Mouse (Mus musculus): ENCODE measurements around the gene Hdac7. TPM values are rescaled to one million over a fixed set of nuclear protein-coding genes. Genes with fewer than 3 reads are reported as not detected.

The Hdac7 gene
- polyA plus RNA-seq, 2 experiments = 4.7 to 8.6 TPM

GRCm38 (mm10) chr15:97824042-97824441, 20.3 kb downstream of the Hdac7 start:
- Histone ChIP-seq H3K9me3 (ENCODE audit: control insufficient read depth, low read length) (no peaks in the 10 kb centered on the region), H3K4me1 (replicated peaks; ENCODE audit: control insufficient read depth in 2 of 2, insufficient read depth in 2 of 2, low read length in 1 of 2) (peaks cover 13 to 45% of the 10 kb centered on the region in 2 experiments), H3K27me3 (ENCODE audit: control insufficient read depth, insufficient read depth, low read length) (no peaks in the 10 kb centered on the region), H3K27ac (no peak overlapping the region), H3K4me3 (ENCODE audit: insufficient read depth in 1 of 2, low read depth in 2 of 2, low read length in 2 of 2) (no peak overlapping the region), H3K36me3 (replicated peaks; ENCODE audit: control insufficient read depth, insufficient read depth, low read depth) (no peaks in the 10 kb centered on the region), H3K9ac (replicated peaks) (no peak overlapping the region), H3K4me2 (ENCODE audit: low read depth) (no peak overlapping the region)
- ATAC-seq (ENCODE audit: insufficient read depth) = no peak
- WGBS (ENCODE audit: insufficient replicate concordance) = 73% methylated on average over 6 of the region's 6 CpGs
- DNase-seq (ENCODE audit: low read depth in 3 of 3, low spot score in 3 of 3) = no peak
- TF ChIP-seq EP300 (IDR thresholded peaks at IDR 0.05; ENCODE audit: low read depth) (no peak), CTCF (IDR thresholded peaks at IDR 0.05; ENCODE audit: low read depth) (no peak)

- H3K9ac ChIP-seq (replicated peaks) = no peak overlapping the region
- DNase-seq (ENCODE audit: low read depth in 3 of 3, low spot score in 3 of 3) (no peak), ATAC-seq (ENCODE audit: insufficient read depth) (no peak)
- no peaks in the 10 kb centered on the region for H3K36me3 ChIP-seq (replicated peaks; ENCODE audit: control insufficient read depth, insufficient read depth, low read depth)
- no peak for TF ChIP-seq CTCF (IDR thresholded peaks at IDR 0.05; ENCODE audit: low read depth)
- TF ChIP-seq EP300 (IDR thresholded peaks at IDR 0.05; ENCODE audit: low read depth) = no peak
- no peaks in the 10 kb centered on the region for H3K9me3 ChIP-seq (ENCODE audit: control insufficient read depth, low read length)
- no peak overlapping the region for H3K4me3 ChIP-seq (ENCODE audit: insufficient read depth in 1 of 2, low read depth in 2 of 2, low read length in 2 of 2)
- no peaks in the 10 kb centered on the region for H3K27me3 ChIP-seq (ENCODE audit: control insufficient read depth, insufficient read depth, low read length)
- no peak overlapping the region for H3K4me2 ChIP-seq (ENCODE audit: low read depth)
- no peak overlapping the region for H3K27ac ChIP-seq
- H3K4me1 ChIP-seq (replicated peaks; ENCODE audit: control insufficient read depth in 2 of 2, insufficient read depth in 2 of 2, low read length in 1 of 2) = peaks cover 13 to 44% of the 10 kb centered on the region in 2 experiments
- WGBS (ENCODE audit: insufficient replicate concordance) = 74% methylated on average over 12 of the region's 12 CpGs
These were observed 20.8 kb downstream of the Hdac7 start for GRCm38 (mm10) chr15:97823479-97823878.

- H3K9me3 ChIP-seq (ENCODE audit: control insufficient read depth, low read length) = no peaks in the 10 kb centered on the region
- DNase-seq (ENCODE audit: low read depth in 3 of 3, low spot score in 3 of 3) (no peak), ATAC-seq (ENCODE audit: insufficient read depth) (no peak)
- H3K9ac ChIP-seq (replicated peaks) = no peak overlapping the region
- TF ChIP-seq CTCF (IDR thresholded peaks at IDR 0.05; ENCODE audit: low read depth) (no peak), EP300 (IDR thresholded peaks at IDR 0.05; ENCODE audit: low read depth) (no peak)
- no peak overlapping the region for H3K4me2 ChIP-seq (ENCODE audit: low read depth)
- H3K27ac ChIP-seq = no peak overlapping the region
- peaks cover 13 to 44% of the 10 kb centered on the region in 2 experiments for H3K4me1 ChIP-seq (replicated peaks; ENCODE audit: control insufficient read depth in 2 of 2, insufficient read depth in 2 of 2, low read length in 1 of 2)
- no peak overlapping the region for H3K4me3 ChIP-seq (ENCODE audit: insufficient read depth in 1 of 2, low read depth in 2 of 2, low read length in 2 of 2)
- WGBS (ENCODE audit: insufficient replicate concordance) = 40% methylated on average over 12 of the region's 12 CpGs
- H3K27me3 ChIP-seq (ENCODE audit: control insufficient read depth, insufficient read depth, low read length) = no peaks in the 10 kb centered on the region
- no peaks in the 10 kb centered on the region for H3K36me3 ChIP-seq (replicated peaks; ENCODE audit: control insufficient read depth, insufficient read depth, low read depth)
These were observed 21.6 kb downstream of the Hdac7 start for GRCm38 (mm10) chr15:97822545-97823228.

- H3K36me3 ChIP-seq (replicated peaks; ENCODE audit: control insufficient read depth, insufficient read depth, low read depth) = no peaks in the 10 kb centered on the region
- peaks cover 13 to 41% of the 10 kb centered on the region in 2 experiments for H3K4me1 ChIP-seq (replicated peaks; ENCODE audit: control insufficient read depth in 2 of 2, insufficient read depth in 2 of 2, low read length in 1 of 2)
- H3K27ac ChIP-seq = no peak overlapping the region
- ATAC-seq (ENCODE audit: insufficient read depth) (no peak), DNase-seq (ENCODE audit: low read depth in 3 of 3, low spot score in 3 of 3) (no peak)
- H3K27me3 ChIP-seq (ENCODE audit: control insufficient read depth, insufficient read depth, low read length) = no peaks in the 10 kb centered on the region
- no peaks in the 10 kb centered on the region for H3K9me3 ChIP-seq (ENCODE audit: control insufficient read depth, low read length)
- no peak for TF ChIP-seq EP300 (IDR thresholded peaks at IDR 0.05; ENCODE audit: low read depth)
- no peak for TF ChIP-seq CTCF (IDR thresholded peaks at IDR 0.05; ENCODE audit: low read depth)
- H3K4me3 ChIP-seq (ENCODE audit: insufficient read depth in 1 of 2, low read depth in 2 of 2, low read length in 2 of 2) = no peak overlapping the region
- no peak overlapping the region for H3K9ac ChIP-seq (replicated peaks)
- WGBS (ENCODE audit: insufficient replicate concordance) = 42% methylated on average over 6 of the region's 6 CpGs
- H3K4me2 ChIP-seq (ENCODE audit: low read depth) = no peak overlapping the region
These were observed 22.3 kb downstream of the Hdac7 start for GRCm38 (mm10) chr15:97821983-97822363.

GRCm38 (mm10) chr15:97821321-97821982, 22.9 kb downstream of the Hdac7 start:
- Histone ChIP-seq H3K9me3 (ENCODE audit: control insufficient read depth, low read length) (no peaks in the 10 kb centered on the region), H3K27me3 (ENCODE audit: control insufficient read depth, insufficient read depth, low read length) (no peaks in the 10 kb centered on the region), H3K9ac (replicated peaks) (no peak overlapping the region), H3K27ac (no peak overlapping the region), H3K36me3 (replicated peaks; ENCODE audit: control insufficient read depth, insufficient read depth, low read depth) (no peaks in the 10 kb centered on the region), H3K4me1 (replicated peaks; ENCODE audit: control insufficient read depth in 2 of 2, insufficient read depth in 2 of 2, low read length in 1 of 2) (peaks cover 10 to 36% of the 10 kb centered on the region in 2 experiments), H3K4me2 (ENCODE audit: low read depth) (no peak overlapping the region), H3K4me3 (ENCODE audit: insufficient read depth in 1 of 2, low read depth in 2 of 2, low read length in 2 of 2) (no peak overlapping the region)
- ATAC-seq (ENCODE audit: insufficient read depth) (no peak; the same call in 1 of the 2 replicates), DNase-seq (ENCODE audit: low read depth in 3 of 3, low spot score in 3 of 3) (no peak)
- no peak for TF ChIP-seq EP300 (IDR thresholded peaks at IDR 0.05; ENCODE audit: low read depth)
- no peak for TF ChIP-seq CTCF (IDR thresholded peaks at IDR 0.05; ENCODE audit: low read depth)
- WGBS (ENCODE audit: insufficient replicate concordance) = 28% methylated on average over 10 of the region's 10 CpGs

All from liver, embryonic 14.5 days (tissue).